Mouse (Mus musculus) E14TG2a.4 (cell line): ENCODE measurements around the gene Th.

ENCODE experiments used
- H3K27me3 ChIP-seq: 2 replicates; pipeline ENCODE4 v1.6.1; 2014; ENCODE audit warnings: low read length, control low read depth; ENCODE audit not compliant: insufficient read depth
- H3K36me3 ChIP-seq: 2 replicates; pipeline ENCODE4 v1.6.1; 2014; ENCODE audit warnings: low read length, control low read depth; ENCODE audit not compliant: insufficient read depth
- H3K4me1 ChIP-seq: replicated peaks from 2 replicates; pipeline ENCODE4 v1.6.1; 2014; ENCODE audit warnings: low read depth, low read length, control low read depth
- H3K4me3 ChIP-seq: replicated peaks from 2 replicates; pipeline ENCODE4 v1.5.1; 2014; ENCODE audit warnings: mild to moderate bottlenecking, low read length
- H3K9me3 ChIP-seq: 2 replicates; pipeline ENCODE4 v1.6.1; 2014; ENCODE audit warnings: low read length, control low read depth
- CTCF ChIP-seq: conservative IDR thresholded peaks from 2 replicates; pipeline ENCODE4 v1.5.1; 2014; ENCODE audit warnings: low read length
- NANOG ChIP-seq: IDR thresholded peaks from 2 replicates; pipeline ENCODE4 v1.6.1; 2014; ENCODE audit warnings: borderline replicate concordance, low read length, mixed read lengths
- POU5F1 ChIP-seq: IDR thresholded peaks from 2 replicates; pipeline ENCODE4 v1.6.1; 2014; ENCODE audit warnings: low read length, borderline replicate concordance

Gene Th

DNA sequence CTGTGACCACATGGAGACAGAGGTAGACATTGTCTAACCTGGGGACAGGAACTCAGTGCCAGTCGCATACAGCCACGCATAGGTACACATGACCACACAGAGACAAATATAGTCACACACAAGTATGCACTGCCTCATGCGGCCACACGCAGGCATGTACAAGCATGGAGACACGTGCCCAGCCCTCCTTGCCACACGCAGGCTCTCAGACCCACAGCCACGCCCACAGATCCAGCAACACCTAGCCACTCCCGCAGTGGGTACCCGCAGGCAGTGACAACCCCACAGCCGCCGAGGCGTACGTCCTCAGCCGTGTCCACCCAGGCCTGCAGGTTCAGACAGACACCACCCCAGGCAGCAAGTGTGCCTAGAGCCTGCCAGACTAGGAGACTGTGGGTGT is 4.8 kb upstream of the Th start:
- Histone ChIP-seq H3K27me3 (peaks cover 54% of the 10 kb centered on the region), H3K4me1 (peaks cover 26% of the 10 kb centered on the region), H3K36me3 (no peaks in the 10 kb centered on the region), H3K4me3 (no peak overlapping the region), H3K9me3 (0 out of 2 replicates have a peak, but pooled peaks cover 6% of the 10 kb centered on the region)
- TF ChIP-seq NANOG (no peak), CTCF (no peak), POU5F1 (no peak)

DNA sequence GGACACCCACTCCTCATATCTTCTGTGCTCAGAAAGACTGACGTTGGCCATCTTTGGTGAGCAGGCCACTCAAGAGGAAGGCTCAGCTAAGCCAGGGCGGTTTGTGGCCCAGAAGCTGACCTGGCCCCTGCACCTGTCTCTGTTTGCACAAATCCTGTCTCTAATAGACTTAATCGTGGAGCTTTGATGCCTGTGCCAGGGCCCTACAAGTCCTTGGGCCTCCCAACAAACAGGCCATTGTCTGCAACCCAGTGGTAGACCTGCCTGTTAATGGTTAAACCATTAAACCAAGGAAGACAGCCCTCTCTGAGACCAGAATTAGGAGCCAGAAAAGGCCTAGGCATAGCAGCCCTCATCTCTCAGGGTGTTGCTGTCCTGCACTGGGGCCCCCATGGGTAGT is 1.5 kb upstream of the Th start:
- H3K36me3 ChIP-seq = no peaks in the 10 kb centered on the region
- peaks cover 14% of the 10 kb centered on the region; the same call in 1 of the 2 replicates for H3K9me3 ChIP-seq
- peaks cover 16% of the 10 kb centered on the region for H3K4me1 ChIP-seq
- no peak overlapping the region for H3K4me3 ChIP-seq
- TF ChIP-seq CTCF (no peak), NANOG (no peak)
- peaks cover 86% of the 10 kb centered on the region for H3K27me3 ChIP-seq

DNA sequence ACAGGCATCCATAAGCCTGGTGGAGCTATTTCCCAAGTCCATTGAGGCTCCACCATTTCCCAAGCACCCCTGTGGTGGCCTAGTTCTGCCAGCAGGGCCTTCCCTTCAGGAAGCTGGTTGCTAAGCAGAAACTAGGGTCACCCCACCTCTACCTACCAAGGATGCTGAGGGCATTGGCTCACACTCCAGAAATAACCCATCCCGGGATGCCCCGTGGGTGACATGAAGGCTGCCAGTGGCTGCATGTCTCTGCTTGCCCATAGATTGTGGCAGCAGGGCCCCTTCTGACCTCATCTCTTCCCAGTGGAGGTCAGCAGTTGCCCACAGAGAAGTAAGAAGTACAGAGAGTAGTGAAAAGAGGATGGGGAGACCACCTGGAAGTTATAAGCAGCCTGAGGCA is 1.4 kb downstream of the Th start:
- H3K9me3 ChIP-seq = peaks cover 14% of the 10 kb centered on the region; the same call in 1 of the 2 replicates
- H3K4me3 ChIP-seq = no peak overlapping the region
- H3K4me1 ChIP-seq = peaks cover 6% of the 10 kb centered on the region; the same call in 1 of the 2 replicates
- H3K27me3 ChIP-seq = peaks cover 84% of the 10 kb centered on the region
- H3K36me3 ChIP-seq = no peaks in the 10 kb centered on the region
- no peak for TF ChIP-seq POU5F1

DNA sequence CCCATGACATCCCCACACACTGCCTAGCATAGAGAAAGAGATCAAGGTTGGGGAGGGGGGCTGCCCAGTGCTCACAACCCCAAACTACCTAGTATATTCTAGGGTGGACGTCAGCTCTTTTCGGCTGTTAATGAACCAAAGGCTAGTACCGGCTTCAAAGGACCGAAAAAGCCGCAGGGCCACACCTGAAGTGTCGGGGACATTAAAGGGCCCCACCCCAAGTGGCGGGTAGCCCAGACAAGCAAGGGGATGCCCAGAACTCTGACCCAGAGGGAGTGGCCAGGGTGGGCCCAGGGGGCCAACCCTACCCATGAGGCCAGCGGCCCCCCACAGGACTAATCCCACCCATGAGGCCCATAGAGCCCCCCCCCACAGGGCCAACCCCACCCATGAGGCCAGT is 3.6 kb downstream of the Th start:
- peaks cover 10% of the 10 kb centered on the region; the same call in 1 of the 2 replicates for H3K4me1 ChIP-seq
- no peak overlapping the region for H3K4me3 ChIP-seq
- H3K9me3 ChIP-seq = peaks cover 16% of the 10 kb centered on the region
- H3K27me3 ChIP-seq = peaks cover 83% of the 10 kb centered on the region
- H3K36me3 ChIP-seq = no peaks in the 10 kb centered on the region
- TF ChIP-seq POU5F1 (no peak), CTCF (no peak), NANOG (no peak)

DNA sequence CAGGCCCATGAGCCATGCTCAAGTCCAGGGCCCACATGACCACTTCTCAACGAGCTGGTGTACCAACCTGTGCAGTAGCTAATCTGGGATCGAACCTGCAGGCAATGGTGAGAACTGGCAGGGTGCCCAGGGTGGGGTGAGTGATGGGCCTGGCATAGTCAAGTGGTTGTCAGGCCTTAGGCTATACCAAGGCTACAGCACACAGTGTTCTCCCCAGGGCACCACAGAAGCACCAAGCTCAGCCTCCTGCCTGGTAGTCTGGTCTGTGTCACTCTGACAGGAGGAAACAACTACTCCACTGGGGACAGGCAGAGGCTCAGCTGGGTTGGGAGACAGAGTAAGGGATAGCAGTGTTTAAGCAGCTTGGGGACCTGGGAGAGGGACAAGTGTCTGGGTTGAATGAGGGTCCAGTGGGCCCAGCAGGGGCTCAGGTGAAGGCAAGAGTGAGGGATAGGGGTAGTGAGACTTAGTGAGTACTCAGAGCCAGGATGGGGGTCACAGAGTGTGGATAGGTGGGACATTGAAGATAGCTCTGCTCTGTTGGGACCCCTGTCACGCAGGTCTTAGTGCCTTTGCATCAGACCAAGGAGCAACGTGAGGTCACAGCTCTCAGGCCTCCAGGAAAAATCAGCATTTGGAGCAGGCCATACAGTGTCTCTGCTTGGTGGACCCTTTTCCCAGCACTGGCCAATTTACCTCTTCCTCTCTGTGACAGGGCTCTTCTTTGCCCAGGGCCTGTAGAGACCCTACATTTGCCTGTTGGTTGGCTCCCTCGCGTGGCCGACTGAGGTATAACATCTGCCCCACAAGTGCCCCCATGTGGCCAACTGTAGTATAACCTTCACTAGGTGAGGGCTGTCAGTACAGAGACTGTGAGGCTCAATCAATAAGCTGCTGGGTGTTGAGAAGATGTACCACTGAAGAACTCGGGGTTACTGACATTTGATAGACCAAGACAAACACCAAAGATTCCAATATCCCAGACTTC is 12.0 kb downstream of the Th start:
- H3K4me3 ChIP-seq = no peak overlapping the region
- H3K4me1 ChIP-seq = peaks cover 5% of the 10 kb centered on the region; the same call in 1 of the 2 replicates
- peaks cover 78% of the 10 kb centered on the region for H3K27me3 ChIP-seq
- TF ChIP-seq NANOG (no peak), POU5F1 (no peak), CTCF (peak; percentile 100)
- H3K36me3 ChIP-seq = no peaks in the 10 kb centered on the region
- H3K9me3 ChIP-seq = peaks cover 20% of the 10 kb centered on the region

DNA sequence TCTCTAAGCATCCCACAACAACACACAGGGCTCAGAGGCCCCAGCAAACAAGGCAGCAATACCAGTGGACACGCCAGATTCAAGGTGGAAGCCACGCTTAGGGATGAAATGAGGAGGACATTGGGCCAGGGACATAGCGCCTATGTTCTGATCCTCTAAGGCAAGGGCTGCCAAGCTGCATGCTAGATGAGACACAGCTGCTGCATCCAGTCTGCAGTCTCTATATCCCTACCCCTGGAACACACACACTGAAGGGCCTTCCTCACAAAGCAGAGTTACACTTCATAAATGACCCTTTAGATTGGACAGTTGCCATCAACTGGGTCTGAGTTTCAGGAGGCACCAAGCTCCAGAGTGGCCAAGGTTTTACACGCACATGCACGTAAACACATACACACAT is 13.3 kb downstream of the Th start:
- Histone ChIP-seq H3K27me3 (peaks cover 79% of the 10 kb centered on the region), H3K9me3 (peaks cover 20% of the 10 kb centered on the region), H3K4me1 (no peaks in the 10 kb centered on the region), H3K36me3 (no peaks in the 10 kb centered on the region), H3K4me3 (no peak overlapping the region)
- no peak for TF ChIP-seq NANOG
- TF ChIP-seq POU5F1 = no peak
- no peak for TF ChIP-seq CTCF

DNA sequence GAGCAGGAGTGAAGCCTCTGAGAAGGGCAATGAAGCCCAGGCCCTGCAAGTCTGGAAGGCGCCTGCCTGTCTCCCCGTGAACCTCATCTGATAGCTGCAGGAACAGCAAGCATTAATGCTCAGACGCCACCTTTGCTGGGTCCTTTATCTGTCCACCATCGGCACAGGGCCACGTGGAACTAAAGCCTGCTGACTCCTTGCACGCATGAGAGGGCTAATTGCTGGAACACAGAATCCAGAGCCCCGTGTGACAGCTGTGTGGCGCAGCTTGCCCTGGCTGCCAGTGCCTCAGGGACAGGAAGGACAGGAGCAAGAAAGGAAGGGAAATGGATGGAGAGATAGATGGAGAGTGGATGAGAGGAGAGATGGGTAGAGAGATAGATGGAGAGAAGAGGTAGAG is 14.8 kb downstream of the Th start:
- H3K36me3 ChIP-seq = no peaks in the 10 kb centered on the region
- no peak for TF ChIP-seq NANOG
- no peak for TF ChIP-seq CTCF
- TF ChIP-seq POU5F1 = no peak
- no peaks in the 10 kb centered on the region for H3K4me1 ChIP-seq
- peaks cover 14% of the 10 kb centered on the region for H3K9me3 ChIP-seq
- no peak overlapping the region for H3K4me3 ChIP-seq
- H3K27me3 ChIP-seq = peaks cover 82% of the 10 kb centered on the region

DNA sequence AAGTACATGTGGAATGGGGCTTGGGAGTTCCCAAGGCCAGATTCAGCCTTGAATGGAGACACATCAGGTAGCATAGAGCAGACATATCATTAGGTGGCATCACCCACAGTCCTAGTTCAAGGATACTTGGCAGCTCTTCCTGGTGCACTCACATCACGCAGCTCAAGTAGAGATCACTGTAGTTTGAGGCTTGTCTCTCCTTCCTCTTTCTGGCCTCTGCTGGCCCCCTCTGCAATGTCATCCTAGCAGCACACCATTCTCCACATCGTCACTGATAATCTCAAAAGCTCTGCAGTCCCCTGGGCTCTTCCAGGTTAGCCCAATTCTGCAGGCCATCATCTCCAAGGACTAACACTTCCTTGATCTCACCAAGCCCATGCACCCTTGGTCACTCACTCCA is 19.2 kb downstream of the Th start:
- Histone ChIP-seq H3K36me3 (no peaks in the 10 kb centered on the region), H3K9me3 (no peaks in the 10 kb centered on the region), H3K4me3 (no peak overlapping the region), H3K4me1 (no peaks in the 10 kb centered on the region), H3K27me3 (peaks cover 82% of the 10 kb centered on the region)
- TF ChIP-seq CTCF = no peak
- TF ChIP-seq NANOG = no peak

DNA sequence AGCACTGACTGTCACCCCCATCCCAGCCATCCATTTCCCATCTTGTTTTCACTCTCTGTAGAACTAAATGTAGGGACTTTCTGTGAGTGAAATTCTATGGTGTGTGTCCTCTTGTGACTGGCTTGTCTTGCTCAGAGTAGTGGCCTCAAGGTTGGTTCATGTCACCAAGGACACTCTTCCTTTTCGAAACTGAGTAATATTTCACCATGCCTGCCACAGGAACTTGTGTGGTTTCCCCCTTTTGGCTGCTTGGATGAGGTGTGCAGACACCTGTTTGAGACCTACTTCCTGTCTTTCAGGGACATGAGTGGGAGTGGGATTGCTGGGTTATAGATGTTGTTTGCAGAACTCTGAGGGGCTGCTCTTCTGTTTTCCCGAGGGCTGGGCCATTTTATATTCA is 20.8 kb downstream of the Th start:
- Histone ChIP-seq H3K36me3 (no peaks in the 10 kb centered on the region), H3K4me3 (no peak overlapping the region), H3K27me3 (peaks cover 79% of the 10 kb centered on the region), H3K9me3 (no peaks in the 10 kb centered on the region), H3K4me1 (no peaks in the 10 kb centered on the region)
- no peak for TF ChIP-seq POU5F1
- no peak for TF ChIP-seq NANOG
- no peak for TF ChIP-seq CTCF
